Mouse (Mus musculus): ENCODE measurements around the gene Mtrex. TPM values are rescaled to one million over a fixed set of nuclear protein-coding genes. Genes with fewer than 3 reads are reported as not detected.

Mtrex gene
- total RNA-seq, 2 experiments from 2014 or later, result 39.9 to 41.1 TPM

GRCm38 (mm10) chr13:112837621-112838155 is 89.5 kb downstream of the Mtrex start:
- intact Hi-C loops (cut with DNase I), result no loop called here
- no peak for DNase-seq (ENCODE audit: extremely low spot score in 1 of 2, low spot score in 2 of 2)

- intact Hi-C loops (cut with DNase I), result no loop called here
- DNase-seq (ENCODE audit: extremely low spot score in 1 of 2, low spot score in 2 of 2), result no peak
These were observed 90.2 kb downstream of the Mtrex start for GRCm38 (mm10) chr13:112836951-112837350.

GRCm38 (mm10) chr13:112835113-112835512 is 92.1 kb downstream of the Mtrex start:
- DNase-seq (ENCODE audit: extremely low spot score in 1 of 2, low spot score in 2 of 2), result no peak
- intact Hi-C loops (cut with DNase I), result no loop called here

GRCm38 (mm10) chr13:112833895-112834263 is 93.3 kb downstream of the Mtrex start:
- intact Hi-C loops (cut with DNase I), result no loop called here
- DNase-seq (ENCODE audit: extremely low spot score in 1 of 2, low spot score in 2 of 2), result no peak

- intact Hi-C loops (cut with DNase I), result no loop called here
- DNase-seq (ENCODE audit: extremely low spot score in 1 of 2, low spot score in 2 of 2), result no peak
These were observed 93.8 kb downstream of the Mtrex start for GRCm38 (mm10) chr13:112833253-112833894.

GRCm38 (mm10) chr13:112832589-112832988 is 94.6 kb downstream of the Mtrex start:
- intact Hi-C loops (cut with DNase I), result no loop called here
- DNase-seq (ENCODE audit: extremely low spot score in 1 of 2, low spot score in 2 of 2), result no peak

- intact Hi-C loops (cut with DNase I), result no loop called here
- no peak for DNase-seq (ENCODE audit: extremely low spot score in 1 of 2, low spot score in 2 of 2)
These were observed 97.6 kb downstream of the Mtrex start for GRCm38 (mm10) chr13:112829619-112830018.

- intact Hi-C loops (cut with DNase I), result no loop called here
- DNase-seq (ENCODE audit: extremely low spot score in 1 of 2, low spot score in 2 of 2), result no peak
These were observed 101.7 kb downstream of the Mtrex start for GRCm38 (mm10) chr13:112825479-112825878.

- DNase-seq (ENCODE audit: extremely low spot score in 1 of 2, low spot score in 2 of 2), result no peak
- intact Hi-C loops (cut with DNase I), result no loop called here
These were observed 103.1 kb downstream of the Mtrex start for GRCm38 (mm10) chr13:112823911-112824648.

- intact Hi-C loops (cut with DNase I), result no loop called here
- DNase-seq (ENCODE audit: extremely low spot score in 1 of 2, low spot score in 2 of 2), result no peak
These were observed 103.8 kb downstream of the Mtrex start for GRCm38 (mm10) chr13:112823236-112823910.

- no peak for DNase-seq (ENCODE audit: extremely low spot score in 1 of 2, low spot score in 2 of 2)
- intact Hi-C loops (cut with DNase I), result no loop called here
These were observed 104.8 kb downstream of the Mtrex start for GRCm38 (mm10) chr13:112822413-112822812.

GRCm38 (mm10) chr13:112818125-112818524 is 109.1 kb downstream of the Mtrex start:
- intact Hi-C loops (cut with DNase I), result no loop called here
- no peak for DNase-seq (ENCODE audit: extremely low spot score in 1 of 2, low spot score in 2 of 2)

Other genes with a start within 250 kb of the Mtrex start
- gene Plpp1, start 126.6 kb downstream of the Mtrex start, total RNA-seq (2021), result 10 to 100 TPM; 30.0 to 30.1 TPM
- 10 to 100 TPM; 21.8 to 24.0 TPM for gene Dhx29, start 56 bp upstream of the Mtrex start, total RNA-seq (2021)
- gene Ccno, start 60.4 kb upstream of the Mtrex start, total RNA-seq (2021), result 1 to 10 TPM in 1 of 2 experiments, under 1 TPM in 1; 0.97 to 1.5 TPM
- gene Mcidas, start 66.4 kb upstream of the Mtrex start, total RNA-seq (2021), result under 1 TPM; 0.13 to 0.24 TPM
- not detected for gene Cdc20b, start 107.7 kb upstream of the Mtrex start, total RNA-seq (2021)
- gene Gpx8, start 119.0 kb upstream of the Mtrex start, total RNA-seq (2021), result 10 to 100 TPM; 13.9 to 16.3 TPM
- gene Gzma, start 173.6 kb upstream of the Mtrex start, total RNA-seq (2021), result not detected

Measured in left cerebral cortex, postnatal 10 days (tissue).